Mouse (Mus musculus) small intestine, adult 2 months (tissue): ENCODE measurements around the gene Ugt1a8.

ENCODE experiments used
- CTCF ChIP-seq: fragments of 200-500 bp; IDR thresholded peaks from 2 replicates; pipeline ENCODE4 v1.5.1; 2012; ENCODE audit warnings: low read depth, mild to moderate bottlenecking, control low read depth, inconsistent platforms, low read length, moderate library complexity, mixed read lengths; ENCODE audit not compliant: insufficient replicate concordance, insufficient read length; ENCODE audit errors: extremely low read depth
- POLR2A ChIP-seq: fragments of 200-500 bp; IDR thresholded peaks from 2 replicates; pipeline ENCODE4 v1.6.1; 2012; ENCODE audit warnings: low read depth, mild to moderate bottlenecking, control low read depth, inconsistent platforms, low read length, moderate library complexity

- no peak for TF ChIP-seq POLR2A
- no peak for TF ChIP-seq CTCF
Measured at GRCm38 (mm10) chr1:88137264-88137663, 49.7 kb downstream of the Ugt1a8 start.
